ENCODE assay signal across 21 mouse cellular contexts in the genomic region with DNA sequence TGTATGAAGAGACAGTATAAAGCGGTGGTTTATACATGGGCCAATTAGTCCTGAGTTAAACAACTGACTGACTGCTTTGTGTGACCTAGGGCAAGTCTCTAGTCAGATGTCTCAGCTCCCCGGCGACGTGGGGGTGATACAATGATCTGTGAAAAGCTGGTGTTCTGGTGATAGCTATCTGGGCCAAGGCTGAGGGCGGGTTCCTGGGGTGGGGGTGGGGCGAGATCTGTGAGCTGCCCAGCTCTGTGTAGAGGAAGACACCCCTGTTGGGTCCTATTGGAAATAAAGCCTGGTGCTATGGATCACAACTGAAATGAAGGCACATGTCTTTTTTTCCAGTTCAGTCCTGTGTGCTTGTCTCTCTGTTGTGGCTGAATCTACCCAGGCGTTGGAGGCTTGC.
"Had no signal": no experiment of that assay in that cellular context is flagged by ENCODE, and none has a peak within 500 bp of the region (broad histone marks: within the 10 kb centered on the region; RNA-seq: fewer than 3 reads in every experiment).

No protein-coding gene starts in this region.

- DNase-seq: kidney, adult 11 months; kidney, adult 8-10 months; kidney, postnatal 25 days; layer of hippocampus, adult 9-11 months; liver; lung, adult 18-20 months; lung, postnatal 10 days; lung, postnatal 36 days; thymus, adult 2 months; thymus, postnatal 14 days; thymus, postnatal 4 days had no signal

- H3K36me3 ChIP-seq: limb, embryonic 10.5 days; limb, embryonic 13.5 days; liver, embryonic 12.5 days; liver, embryonic 15.5 days; lung, embryonic 15.5 days; midbrain, embryonic 15.5 days had no signal

- H3K9me3 ChIP-seq: limb, embryonic 10.5 days; limb, embryonic 13.5 days; liver, embryonic 12.5 days; liver, embryonic 15.5 days; lung, embryonic 15.5 days; midbrain, embryonic 15.5 days had no signal

- H3K27ac ChIP-seq: kidney, postnatal 0 days; layer of hippocampus, adult 2 months; limb, embryonic 10.5 days; limb, embryonic 13.5 days; liver, embryonic 12.5 days; liver, embryonic 15.5 days; lung, embryonic 15.5 days; midbrain, embryonic 15.5 days; stomach, postnatal 0 days had no signal

- H3K4me3 ChIP-seq: layer of hippocampus, adult 2 months; limb, embryonic 10.5 days; limb, embryonic 13.5 days; liver, embryonic 12.5 days; liver, embryonic 15.5 days; lung, embryonic 15.5 days; midbrain, embryonic 15.5 days had no signal

- H3K9ac ChIP-seq: limb, embryonic 13.5 days; liver, embryonic 12.5 days; liver, embryonic 15.5 days; lung, embryonic 15.5 days; midbrain, embryonic 15.5 days had no signal

- H3K4me2 ChIP-seq: limb, embryonic 13.5 days; liver, embryonic 12.5 days; liver, embryonic 15.5 days; lung, embryonic 15.5 days; midbrain, embryonic 11.5 days; midbrain, embryonic 15.5 days had no signal

- ATAC-seq: liver, embryonic 12.5 days; midbrain, embryonic 15.5 days had no signal
